Mouse (Mus musculus): ENCODE measurements around the gene Cabp4. TPM values are rescaled to one million over a fixed set of nuclear protein-coding genes. Genes with fewer than 3 reads are reported as not detected.

The Cabp4 gene
- polyA plus RNA-seq, 1 experiment from 2014 or later, result 0.06 TPM

- Histone ChIP-seq H3K9me3 (replicated peaks) (no peaks in the 10 kb centered on the region), H3K36me3 (peaks cover 4% of the 10 kb centered on the region; the same call in 1 of the 2 replicates), H3K4me2 (no peak overlapping the region), H3K4me3 (no peak overlapping the region), H3K27me3 (replicated peaks) (peaks cover 13% of the 10 kb centered on the region), H3K4me1 (peaks cover 42% of the 10 kb centered on the region), H3K27ac (no peak overlapping the region), H3K9ac (no peak overlapping the region)
- WGBS (ENCODE audit: insufficient replicate concordance), result 74% methylated on average over 3 of the region's 3 CpGs
- no peak for ATAC-seq
These were observed 49.5 kb downstream of the Cabp4 start for GRCm38 (mm10) chr19:4094348-4094747.

DNA sequence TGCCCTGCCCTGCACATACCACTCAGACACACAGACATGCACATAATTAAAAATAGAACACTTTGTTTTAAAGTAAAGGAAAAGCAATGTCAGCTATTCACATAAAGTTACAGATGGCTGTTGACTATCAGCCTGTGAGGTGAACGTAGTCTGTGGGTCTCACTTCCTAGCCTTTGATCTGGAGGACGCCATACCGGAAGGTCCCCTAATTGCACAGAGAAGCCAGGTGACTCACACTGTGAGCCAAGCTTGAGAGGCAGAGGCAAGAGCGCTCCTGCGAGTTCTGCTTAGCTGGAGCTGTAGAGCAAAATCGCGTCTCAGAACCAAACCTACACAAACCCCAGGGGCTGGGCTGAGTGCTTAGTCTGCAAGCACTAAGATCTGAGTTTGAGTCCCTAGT is 50.1 kb downstream of the Cabp4 start:
- H3K36me3 ChIP-seq, result peaks cover 4% of the 10 kb centered on the region; the same call in 1 of the 2 replicates
- peaks cover 36% of the 10 kb centered on the region for H3K4me1 ChIP-seq
- no peak overlapping the region for H3K27ac ChIP-seq
- no peak overlapping the region for H3K9ac ChIP-seq
- no peak overlapping the region for H3K4me3 ChIP-seq
- H3K27me3 ChIP-seq (replicated peaks), result peaks cover 18% of the 10 kb centered on the region
- 77% methylated on average over 7 of the region's 7 CpGs for WGBS (ENCODE audit: insufficient replicate concordance)
- no peak for ATAC-seq
- H3K9me3 ChIP-seq (replicated peaks), result no peaks in the 10 kb centered on the region
- no peak overlapping the region for H3K4me2 ChIP-seq

DNA sequence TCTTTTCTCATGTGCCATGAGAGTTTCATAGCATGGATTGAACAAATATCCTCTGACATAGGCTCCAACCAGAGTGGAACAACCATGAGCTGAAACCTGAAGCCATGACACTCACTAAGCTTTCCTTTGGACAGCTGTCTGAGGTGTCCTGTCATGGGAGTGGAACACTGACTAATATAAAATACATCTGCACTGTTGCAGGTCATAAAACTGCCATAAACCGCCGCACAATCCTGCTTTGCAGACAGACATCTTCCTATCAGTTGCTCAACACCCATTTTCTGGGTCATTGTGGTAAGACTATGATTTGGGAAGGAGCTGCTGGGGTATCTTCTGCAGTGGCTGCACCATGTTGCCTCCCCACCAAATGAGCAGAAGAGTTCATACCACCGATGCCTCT is 51.1 kb downstream of the Cabp4 start:
- no peaks in the 10 kb centered on the region for H3K9me3 ChIP-seq (replicated peaks)
- no peak overlapping the region for H3K4me3 ChIP-seq
- peaks cover 33% of the 10 kb centered on the region for H3K4me1 ChIP-seq
- H3K27ac ChIP-seq, result no peak overlapping the region
- ATAC-seq, result no peak
- H3K27me3 ChIP-seq (replicated peaks), result peaks cover 26% of the 10 kb centered on the region
- H3K4me2 ChIP-seq, result no peak overlapping the region
- 55% methylated on average over 3 of the region's 3 CpGs for WGBS (ENCODE audit: insufficient replicate concordance)
- no peak overlapping the region for H3K9ac ChIP-seq
- no peaks in the 10 kb centered on the region for H3K36me3 ChIP-seq

DNA sequence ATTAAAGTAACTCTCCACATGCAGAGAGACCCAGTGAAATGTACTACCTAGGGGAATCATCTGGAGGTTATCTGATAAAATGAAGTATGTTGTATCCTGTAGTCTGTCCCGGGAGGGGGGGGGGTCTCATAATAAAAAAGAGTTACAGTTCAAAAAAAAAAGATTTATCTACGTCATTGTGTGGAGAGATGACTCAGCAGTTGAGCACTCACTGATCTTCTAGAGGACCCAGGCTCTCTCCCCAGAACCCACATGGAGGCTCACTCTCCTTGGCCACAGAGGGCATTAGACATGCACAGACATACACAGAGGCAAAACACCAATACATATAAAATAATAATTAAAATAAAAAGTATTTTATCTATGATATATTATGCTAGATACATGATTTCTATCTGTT is 52.5 kb downstream of the Cabp4 start:
- 13% methylated on average over 2 of the region's 2 CpGs for WGBS (ENCODE audit: insufficient replicate concordance)
- no peak for ATAC-seq
- no peak overlapping the region for H3K9ac ChIP-seq
- H3K4me2 ChIP-seq, result no peak overlapping the region
- peaks cover 35% of the 10 kb centered on the region for H3K27me3 ChIP-seq (replicated peaks)
- H3K36me3 ChIP-seq, result no peaks in the 10 kb centered on the region
- no peak overlapping the region for H3K4me3 ChIP-seq
- H3K27ac ChIP-seq, result no peak overlapping the region
- peaks cover 25% of the 10 kb centered on the region for H3K4me1 ChIP-seq
- no peaks in the 10 kb centered on the region for H3K9me3 ChIP-seq (replicated peaks)

DNA sequence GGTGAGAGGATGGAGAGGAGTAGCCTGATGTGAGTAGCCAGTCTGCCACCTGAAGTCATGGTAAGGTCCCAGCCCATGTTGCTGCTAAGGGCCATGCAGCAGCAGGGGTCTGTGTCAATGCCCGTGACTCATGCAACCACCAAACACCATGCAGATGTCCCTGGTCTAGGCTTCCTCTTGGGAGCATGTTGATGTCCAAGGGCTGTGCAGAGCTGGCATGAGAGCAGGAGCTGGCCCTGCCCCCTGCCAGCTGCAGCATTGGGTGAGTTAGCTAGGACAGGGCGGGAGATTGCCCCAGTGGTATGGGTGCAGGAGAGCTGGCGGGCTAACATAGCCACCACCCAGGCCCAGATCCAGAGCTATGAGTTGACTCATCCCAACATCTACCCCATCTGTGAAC is 53.4 kb downstream of the Cabp4 start:
- no peaks in the 10 kb centered on the region for H3K9me3 ChIP-seq (replicated peaks)
- no peak overlapping the region for H3K4me2 ChIP-seq
- H3K36me3 ChIP-seq, result no peaks in the 10 kb centered on the region
- H3K4me1 ChIP-seq, result peaks cover 18% of the 10 kb centered on the region
- no peak overlapping the region for H3K9ac ChIP-seq
- 69% methylated on average over 3 of the region's 3 CpGs for WGBS (ENCODE audit: insufficient replicate concordance)
- H3K4me3 ChIP-seq, result no peak overlapping the region
- H3K27me3 ChIP-seq (replicated peaks), result peaks cover 44% of the 10 kb centered on the region
- no peak overlapping the region for H3K27ac ChIP-seq
- ATAC-seq, result 0 out of 2 replicates have a peak, but pooled peaks have one; percentile 30

GRCm38 (mm10) chr19:4089128-4089527 is 54.7 kb downstream of the Cabp4 start:
- H3K36me3 ChIP-seq, result no peaks in the 10 kb centered on the region
- H3K9me3 ChIP-seq (replicated peaks), result no peaks in the 10 kb centered on the region

GRCm38 (mm10) chr19:4088146-4088545 is 55.7 kb downstream of the Cabp4 start:
- H3K36me3 ChIP-seq, result no peaks in the 10 kb centered on the region
- no peaks in the 10 kb centered on the region for H3K9me3 ChIP-seq (replicated peaks)
- H3K27ac ChIP-seq, result no peak overlapping the region
- ATAC-seq, result no peak
- no peak overlapping the region for H3K4me3 ChIP-seq
- H3K27me3 ChIP-seq (replicated peaks), result peaks cover 64% of the 10 kb centered on the region
- peak overlapping the region; percentile 24; the same call in 1 of the 2 replicates for H3K4me2 ChIP-seq
- 12% methylated on average over 5 of the region's 5 CpGs for WGBS (ENCODE audit: insufficient replicate concordance)
- H3K9ac ChIP-seq, result 0 out of 2 replicates have a peak overlapping the region, but pooled peaks have one; percentile 32
- H3K4me1 ChIP-seq, result peaks cover 26% of the 10 kb centered on the region

More at GRCm38 (mm10) chr19:4089128-4089527, 54.7 kb downstream of the Cabp4 start:
- no peak overlapping the region for H3K4me2 ChIP-seq
- H3K27me3 ChIP-seq (replicated peaks), result peaks cover 54% of the 10 kb centered on the region
- H3K27ac ChIP-seq, result no peak overlapping the region
- 68% methylated on average over 6 of the region's 6 CpGs for WGBS (ENCODE audit: insufficient replicate concordance)
- no peak for ATAC-seq
- H3K4me3 ChIP-seq, result no peak overlapping the region
- H3K4me1 ChIP-seq, result peaks cover 21% of the 10 kb centered on the region
- H3K9ac ChIP-seq, result no peak overlapping the region

- H3K4me3 ChIP-seq, result no peak overlapping the region
- H3K27me3 ChIP-seq (replicated peaks), result peaks cover 72% of the 10 kb centered on the region
- no peak overlapping the region for H3K27ac ChIP-seq
- H3K36me3 ChIP-seq, result no peaks in the 10 kb centered on the region
- H3K4me2 ChIP-seq, result no peak overlapping the region
- no peaks in the 10 kb centered on the region for H3K9me3 ChIP-seq (replicated peaks)
- WGBS (ENCODE audit: insufficient replicate concordance), result 77% methylated on average over 5 of the region's 5 CpGs
- no peak overlapping the region for H3K9ac ChIP-seq
- no peak for ATAC-seq
- H3K4me1 ChIP-seq, result peaks cover 18% of the 10 kb centered on the region
These were observed 56.7 kb downstream of the Cabp4 start for GRCm38 (mm10) chr19:4087090-4087489.

GRCm38 (mm10) chr19:4086156-4086555 is 57.7 kb downstream of the Cabp4 start:
- no peak for ATAC-seq
- peaks cover 75% of the 10 kb centered on the region for H3K27me3 ChIP-seq (replicated peaks)
- 70% methylated on average over 15 of the region's 15 CpGs for WGBS (ENCODE audit: insufficient replicate concordance)

More at GRCm38 (mm10) chr19:4086156-4086555, 57.7 kb downstream of the Cabp4 start:
- Histone ChIP-seq H3K27ac (no peak overlapping the region), H3K4me1 (peaks cover 18% of the 10 kb centered on the region), H3K9ac (no peak overlapping the region), H3K9me3 (replicated peaks) (no peaks in the 10 kb centered on the region), H3K4me2 (no peak overlapping the region), H3K4me3 (no peak overlapping the region), H3K36me3 (no peaks in the 10 kb centered on the region)

Other genes with a start within 250 kb of the Cabp4 start
- gene Tcirg1, start 236.9 kb downstream of the Cabp4 start, polyA plus RNA-seq (2016; fragmentation: Nextera tagmentation; extraction: Ambion mirVana), result 24.7 and 26.1 TPM in 2 replicates
- gene Ndufs8, start 231.3 kb downstream of the Cabp4 start, polyA plus RNA-seq (2016; fragmentation: Nextera tagmentation; extraction: Ambion mirVana), result 197 and 218 TPM in 2 replicates
- gene Aldh3b1, start 214.2 kb downstream of the Cabp4 start, polyA plus RNA-seq (2016; fragmentation: Nextera tagmentation; extraction: Ambion mirVana), result 1.8 and 1.9 TPM in 2 replicates
- gene Unc93b1, start 208.8 kb downstream of the Cabp4 start, polyA plus RNA-seq (2016; fragmentation: Nextera tagmentation; extraction: Ambion mirVana), result 14.3 and 15.3 TPM in 2 replicates
- 0.04 TPM in 1 of 2 replicates, not detected in the other for gene Aldh3b3, start 185.4 kb downstream of the Cabp4 start, polyA plus RNA-seq (2016; fragmentation: Nextera tagmentation; extraction: Ambion mirVana)
- 0.14 and 0.22 TPM in 2 replicates for gene Aldh3b2, start 171.7 kb downstream of the Cabp4 start, polyA plus RNA-seq (2016; fragmentation: Nextera tagmentation; extraction: Ambion mirVana)
- gene Acy3, start 157.5 kb downstream of the Cabp4 start, polyA plus RNA-seq (2016; fragmentation: Nextera tagmentation; extraction: Ambion mirVana), result 9.1 and 10.0 TPM in 2 replicates
- gene Tbx10, start 151.3 kb downstream of the Cabp4 start, polyA plus RNA-seq (2016; fragmentation: Nextera tagmentation; extraction: Ambion mirVana), result 1.2 and 1.3 TPM in 2 replicates
- gene Nudt8, start 143.5 kb downstream of the Cabp4 start, polyA plus RNA-seq (2016; fragmentation: Nextera tagmentation; extraction: Ambion mirVana), result 18.6 and 21.0 TPM in 2 replicates
- 0.85 and 1.1 TPM in 2 replicates for gene Gm49405, start 143.4 kb downstream of the Cabp4 start, polyA plus RNA-seq (2016; fragmentation: Nextera tagmentation; extraction: Ambion mirVana)
- 1.3 and 1.5 TPM in 2 replicates for gene Doc2g, start 140.7 kb downstream of the Cabp4 start, polyA plus RNA-seq (2016; fragmentation: Nextera tagmentation; extraction: Ambion mirVana)
- 186 and 187 TPM in 2 replicates for gene Ndufv1, start 131.2 kb downstream of the Cabp4 start, polyA plus RNA-seq (2016; fragmentation: Nextera tagmentation; extraction: Ambion mirVana)
- gene Gstp1, start 106.0 kb downstream of the Cabp4 start, polyA plus RNA-seq (2016; fragmentation: Nextera tagmentation; extraction: Ambion mirVana), result 583 and 622 TPM in 2 replicates
- gene Gstp2, start 98.0 kb downstream of the Cabp4 start, polyA plus RNA-seq (2016; fragmentation: Nextera tagmentation; extraction: Ambion mirVana), result 6.2 and 7.3 TPM in 2 replicates
- 15.0 and 18.5 TPM in 2 replicates for gene Gstp3, start 84.5 kb downstream of the Cabp4 start, polyA plus RNA-seq (2016; fragmentation: Nextera tagmentation; extraction: Ambion mirVana)
- 0.37 and 0.53 TPM in 2 replicates for gene Cabp2, start 62.5 kb downstream of the Cabp4 start, polyA plus RNA-seq (2016; fragmentation: Nextera tagmentation; extraction: Ambion mirVana)
- gene Cdk2ap2, start 46.9 kb downstream of the Cabp4 start, polyA plus RNA-seq (2016; fragmentation: Nextera tagmentation; extraction: Ambion mirVana), result 93.2 and 101 TPM in 2 replicates
- 4.8 and 5.0 TPM in 2 replicates for gene Pitpnm1, start 44.0 kb downstream of the Cabp4 start, polyA plus RNA-seq (2016; fragmentation: Nextera tagmentation; extraction: Ambion mirVana)
- 42.0 and 43.6 TPM in 2 replicates for gene Aip, start 18.2 kb downstream of the Cabp4 start, polyA plus RNA-seq (2016; fragmentation: Nextera tagmentation; extraction: Ambion mirVana)
- not detected in 2 replicates for gene Gpr152, start 4.2 kb downstream of the Cabp4 start, polyA plus RNA-seq (2016; fragmentation: Nextera tagmentation; extraction: Ambion mirVana)
- 86.5 and 86.9 TPM in 2 replicates for gene Coro1b, start 4.6 kb upstream of the Cabp4 start, polyA plus RNA-seq (2016; fragmentation: Nextera tagmentation; extraction: Ambion mirVana)
- 24.3 and 26.2 TPM in 2 replicates for gene Ptprcap, start 9.6 kb upstream of the Cabp4 start, polyA plus RNA-seq (2016; fragmentation: Nextera tagmentation; extraction: Ambion mirVana)
- gene Rps6kb2, start 19.3 kb upstream of the Cabp4 start, polyA plus RNA-seq (2016; fragmentation: Nextera tagmentation; extraction: Ambion mirVana), result 39.1 and 39.4 TPM in 2 replicates
- gene Carns1, start 31.4 kb upstream of the Cabp4 start, polyA plus RNA-seq (2016; fragmentation: Nextera tagmentation; extraction: Ambion mirVana), result 0.93 and 1.3 TPM in 2 replicates
- 4.3 and 4.9 TPM in 2 replicates for gene Tbc1d10c, start 47.3 kb upstream of the Cabp4 start, polyA plus RNA-seq (2016; fragmentation: Nextera tagmentation; extraction: Ambion mirVana)
- 572 and 577 TPM in 2 replicates for gene Ppp1ca, start 48.0 kb upstream of the Cabp4 start, polyA plus RNA-seq (2016; fragmentation: Nextera tagmentation; extraction: Ambion mirVana)
- 26.5 and 26.8 TPM in 2 replicates for gene Rad9a, start 57.6 kb upstream of the Cabp4 start, polyA plus RNA-seq (2016; fragmentation: Nextera tagmentation; extraction: Ambion mirVana)
- 0.73 and 1.3 TPM in 2 replicates for gene Clcf1, start 70.2 kb upstream of the Cabp4 start, polyA plus RNA-seq (2016; fragmentation: Nextera tagmentation; extraction: Ambion mirVana)
- not detected in 2 replicates for gene AC109138.7, start 70.3 kb upstream of the Cabp4 start, polyA plus RNA-seq (2016; fragmentation: Nextera tagmentation; extraction: Ambion mirVana)
- gene Pold4, start 87.9 kb upstream of the Cabp4 start, polyA plus RNA-seq (2016; fragmentation: Nextera tagmentation; extraction: Ambion mirVana), result 12.8 and 13.2 TPM in 2 replicates
- 2.2 and 2.6 TPM in 2 replicates for gene Ssh3, start 125.1 kb upstream of the Cabp4 start, polyA plus RNA-seq (2016; fragmentation: Nextera tagmentation; extraction: Ambion mirVana)
- gene Ankrd13d, start 139.1 kb upstream of the Cabp4 start, polyA plus RNA-seq (2016; fragmentation: Nextera tagmentation; extraction: Ambion mirVana), result 0.99 and 1.4 TPM in 2 replicates
- 15.7 and 17.9 TPM in 2 replicates for gene Grk2, start 162.2 kb upstream of the Cabp4 start, polyA plus RNA-seq (2016; fragmentation: Nextera tagmentation; extraction: Ambion mirVana)

Data from liver, embryonic 12.5 days (tissue).